Mouse (Mus musculus) lung, embryonic 14.5 days (tissue): ENCODE results near the gene Greb1. TPM values are rescaled to one million over a fixed set of nuclear protein-coding genes. Genes with fewer than 3 reads are reported as not detected.

ENCODE experiments used
- ATAC-seq: fragments of 200-750 bp; cut with Nextera tagmentation; 2 replicates; pipeline ENCODE4 v1.8.0; 2017; ENCODE audit warnings: mild to moderate bottlenecking, moderate TSS enrichment, moderate library complexity; ENCODE audit not compliant: insufficient read depth
- DNase-seq: peaks from one replicate; pipeline ENCODE4 v3.0.0-alpha.2; 2015
- H3K27ac ChIP-seq: fragments of 300-500 bp; sonication (generic); 2 replicates; pipeline ENCODE4 v1.5.1; 2014; ENCODE audit warnings: low read depth, mild to moderate bottlenecking, moderate library complexity
- H3K27me3 ChIP-seq: fragments of 300-500 bp; sonication (generic); 2 replicates; pipeline ENCODE4 v1.6.1; 2014; ENCODE audit warnings: low read length, control low read depth; ENCODE audit not compliant: insufficient read depth
- H3K36me3 ChIP-seq: fragments of 300-500 bp; sonication (generic); 2 replicates; pipeline ENCODE4 v1.6.1; 2014; ENCODE audit warnings: control low read depth; ENCODE audit not compliant: insufficient read depth
- H3K4me1 ChIP-seq: fragments of 300-500 bp; sonication (generic); 2 replicates; pipeline ENCODE4 v1.6.1; 2014; ENCODE audit warnings: antibody characterized with exemption, control low read depth; ENCODE audit not compliant: insufficient read depth
- H3K4me2 ChIP-seq: fragments of 300-500 bp; sonication (generic); 2 replicates; pipeline ENCODE4 v1.6.1; 2014; ENCODE audit warnings: mild to moderate bottlenecking
- H3K4me3 ChIP-seq: fragments of 300-500 bp; sonication (generic); 2 replicates; pipeline ENCODE4 v1.5.1; 2014; ENCODE audit warnings: low read depth, low read length
- H3K9ac ChIP-seq: fragments of 300-500 bp; sonication (generic); 2 replicates; pipeline ENCODE4 v1.6.1; 2014
- H3K9me3 ChIP-seq: fragments of 300-500 bp; sonication (generic); 2 replicates; pipeline ENCODE4 v1.6.1; 2016; ENCODE audit warnings: low read depth, low read length, control low read depth
- CTCF ChIP-seq: IDR thresholded peaks from 2 replicates; pipeline ENCODE4 v1.5.1; 2016; ENCODE audit warnings: antibody characterized with exemption, low read depth
- WGBS: fragments of 180-500 bp; shearing (Covaris S2); extraction: QIAGEN DNeasy Blood & Tissue Kit; methylation state at CpG from one replicate; pipeline ENCODE4 v1.1.7; 2014; 5-methylcytosine and 5-hydroxymethylcytosine counted together
- microRNA-seq: library from miRNA; unstranded; fragments of <30 nt; microRNA quantifications from one replicate; pipeline ENCODE4, GENCODE M21; 2016; ENCODE audit warnings: borderline number of aligned reads
- polyA plus RNA-seq: library from polyadenylated mRNA; unstranded; fragments of >200 nt; fragmentation: Nextera tagmentation; extraction: Ambion mirVana; gene quantifications from 2 replicates; pipeline ENCODE4 v1.2.1, GENCODE M21; 2014

Greb1 gene
- polyA plus RNA-seq, 1 experiment from 2014 or later = 4.4 TPM

GRCm38 (mm10) chr12:16634075-16634813, 166.4 kb downstream of the Greb1 start:
- peak; percentile 75 for TF ChIP-seq CTCF
- peak; percentile 49; the same call in 1 of the 2 replicates for ATAC-seq

DNA sequence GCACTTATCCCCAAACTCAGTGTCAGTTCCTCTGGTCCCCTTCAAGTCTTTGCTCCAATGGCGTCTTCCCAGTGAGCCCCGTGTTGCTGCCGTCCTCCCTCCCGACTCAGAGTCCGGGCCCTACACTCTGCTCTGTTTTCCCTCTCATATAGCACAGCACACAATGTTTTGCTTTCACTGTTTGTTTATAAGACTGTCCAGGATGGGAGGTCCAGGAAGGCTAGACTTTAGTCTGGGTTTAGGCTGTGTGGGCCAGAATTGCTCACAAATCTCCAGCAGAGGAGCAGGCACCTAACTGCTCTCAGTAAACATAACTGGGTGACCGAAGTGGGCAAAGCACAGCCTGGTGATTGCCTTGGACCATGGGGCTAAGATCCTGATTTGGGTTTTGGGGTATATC, 167.5 kb downstream of the Greb1 start:
- Histone ChIP-seq H3K4me3 (no peak overlapping the region), H3K27ac (no peak overlapping the region), H3K9ac (no peak overlapping the region), H3K27me3 (no peaks in the 10 kb centered on the region), H3K36me3 (no peaks in the 10 kb centered on the region), H3K4me2 (no peak overlapping the region), H3K9me3 (no peaks in the 10 kb centered on the region), H3K4me1 (no peaks in the 10 kb centered on the region)
- DNase-seq (no peak), ATAC-seq (no peak; the same call in 1 of the 2 replicates)
- TF ChIP-seq CTCF = no peak
- 58% methylated on average over 6 of the region's 6 CpGs for WGBS

More at GRCm38 (mm10) chr12:16634075-16634813, 166.4 kb downstream of the Greb1 start:
- DNase-seq = peak; percentile 86
- H3K36me3 ChIP-seq = no peaks in the 10 kb centered on the region
- H3K4me2 ChIP-seq = no peak overlapping the region
- no peak overlapping the region for H3K27ac ChIP-seq
- H3K9ac ChIP-seq = no peak overlapping the region
- WGBS = 54% methylated on average over 14 of the region's 14 CpGs
- no peaks in the 10 kb centered on the region for H3K9me3 ChIP-seq
- H3K4me3 ChIP-seq = no peak overlapping the region
- no peaks in the 10 kb centered on the region for H3K27me3 ChIP-seq
- no peaks in the 10 kb centered on the region for H3K4me1 ChIP-seq

GRCm38 (mm10) chr12:16631423-16631822, 169.3 kb downstream of the Greb1 start:
- WGBS = 84% methylated on average over 2 of the region's 2 CpGs
- H3K27ac ChIP-seq = no peak overlapping the region
- TF ChIP-seq CTCF = no peak
- H3K4me3 ChIP-seq = no peak overlapping the region
- no peak overlapping the region for H3K9ac ChIP-seq
- H3K9me3 ChIP-seq = no peaks in the 10 kb centered on the region
- H3K4me2 ChIP-seq = no peak overlapping the region
- H3K27me3 ChIP-seq = no peaks in the 10 kb centered on the region
- no peaks in the 10 kb centered on the region for H3K4me1 ChIP-seq
- H3K36me3 ChIP-seq = no peaks in the 10 kb centered on the region
- no peak for ATAC-seq
- DNase-seq = no peak

- no peak for DNase-seq
- Histone ChIP-seq H3K4me2 (no peak overlapping the region), H3K27me3 (no peaks in the 10 kb centered on the region), H3K9ac (no peak overlapping the region), H3K27ac (no peak overlapping the region), H3K4me1 (no peaks in the 10 kb centered on the region), H3K36me3 (no peaks in the 10 kb centered on the region), H3K4me3 (no peak overlapping the region), H3K9me3 (no peaks in the 10 kb centered on the region)
- no peak for ATAC-seq
- TF ChIP-seq CTCF = no peak
- WGBS = 84% methylated on average over 1 of the region's 1 CpGs
These were observed 169.9 kb downstream of the Greb1 start for GRCm38 (mm10) chr12:16630866-16631185.

DNA sequence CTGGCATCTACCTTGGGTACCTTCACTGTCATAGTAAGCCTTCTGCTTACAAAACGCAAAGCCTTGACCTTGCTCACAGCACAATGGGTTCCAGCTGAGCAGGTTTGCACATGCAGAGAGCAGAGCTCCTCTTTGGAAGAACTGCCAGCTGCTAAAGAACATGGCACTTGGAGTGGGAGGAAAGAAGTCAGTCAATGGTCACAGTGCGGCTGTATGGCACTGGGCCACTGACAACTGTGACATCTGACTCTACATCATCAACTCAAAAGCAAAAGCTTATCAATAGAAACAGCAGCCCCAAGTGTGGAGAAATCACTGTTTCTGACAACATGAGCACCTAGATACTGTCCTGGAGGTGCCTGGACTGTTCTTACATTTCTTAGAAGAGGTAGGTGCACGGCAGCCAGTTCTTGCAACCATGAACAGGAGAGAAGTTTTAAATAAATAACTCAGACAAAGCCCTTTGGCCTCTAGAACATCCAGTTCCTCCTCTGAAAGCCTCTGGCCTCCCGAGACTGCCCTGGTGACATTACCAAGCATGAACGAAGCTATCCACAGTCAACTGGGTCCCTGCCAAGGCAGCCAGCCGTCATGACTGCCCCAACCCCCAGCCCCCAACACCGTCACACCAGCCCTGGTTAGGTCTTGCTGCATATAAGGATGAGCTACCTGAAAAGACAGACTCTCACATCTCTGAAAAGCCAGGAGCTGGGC, 170.4 kb downstream of the Greb1 start:
- H3K9ac ChIP-seq = no peak overlapping the region
- 43% methylated on average over 7 of the region's 7 CpGs for WGBS
- no peak for TF ChIP-seq CTCF
- no peaks in the 10 kb centered on the region for H3K9me3 ChIP-seq
- H3K4me1 ChIP-seq = no peaks in the 10 kb centered on the region
- H3K4me2 ChIP-seq = no peak overlapping the region
- no peak overlapping the region for H3K27ac ChIP-seq
- H3K4me3 ChIP-seq = no peak overlapping the region
- H3K36me3 ChIP-seq = no peaks in the 10 kb centered on the region
- H3K27me3 ChIP-seq = no peaks in the 10 kb centered on the region
- DNase-seq = no peak
- no peak for ATAC-seq

Small RNA genes lying within 50 kb of the gene (microRNA-seq; reads per million reads assigned to microRNA genes)
- not detected for gene Gm44305

Other genes with a start within 250 kb of the Greb1 start
- gene Lpin1, start 189.9 kb downstream of the Greb1 start, polyA plus RNA-seq = 4.0 and 4.6 TPM in 2 replicates
- not detected in 2 replicates for gene Ntsr2, start 147.5 kb downstream of the Greb1 start, polyA plus RNA-seq
- gene E2f6, start 10.1 kb upstream of the Greb1 start, polyA plus RNA-seq = 49.0 and 49.8 TPM in 2 replicates
- 22.6 and 23.2 TPM in 2 replicates for gene Rock2, start 94.0 kb upstream of the Greb1 start, polyA plus RNA-seq
- 3.7 and 3.8 TPM in 2 replicates for gene Pqlc3, start 199.5 kb upstream of the Greb1 start, polyA plus RNA-seq
- gene 2410004P03Rik, start 210.8 kb upstream of the Greb1 start, polyA plus RNA-seq = 0.26 and 0.29 TPM in 2 replicates